Mouse (Mus musculus): ENCODE data around the gene Tox2.

Gene Tox2

DNA sequence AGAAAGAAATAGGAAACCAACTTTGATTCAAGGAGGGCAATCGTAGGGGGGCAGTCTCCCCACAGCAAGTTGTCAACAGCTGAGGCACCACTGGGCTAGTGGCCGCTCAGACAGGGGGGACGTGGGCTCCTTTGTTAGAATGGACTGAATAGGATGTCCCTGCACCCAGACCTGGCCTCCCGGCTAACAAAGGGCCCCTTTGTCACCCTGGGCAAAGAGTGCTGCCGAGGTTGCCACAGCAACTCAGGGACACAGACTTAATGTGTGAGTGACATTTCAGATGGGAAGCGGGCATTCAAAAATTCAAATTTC is 7.1 kb upstream of the Tox2 start:
- TF ChIP-seq NANOG (IDR thresholded peaks at IDR 0.05; ENCODE audit: borderline replicate concordance, low read length) (no peak), POU5F1 (IDR thresholded peaks at IDR 0.05; ENCODE audit: borderline replicate concordance, low read length) (no peak), CTCF (conservative IDR thresholded peaks at IDR 0.05; ENCODE audit: low read length) (no peak)
- Histone ChIP-seq H3K9me3 (ENCODE audit: low read length) (no peaks in the 10 kb centered on the region), H3K27me3 (ENCODE audit: insufficient read depth, low read length) (peaks cover 37% of the 10 kb centered on the region), H3K4me1 (replicated peaks; ENCODE audit: low read depth, low read length) (no peaks in the 10 kb centered on the region), H3K4me3 (replicated peaks; ENCODE audit: low read length) (no peak overlapping the region), H3K36me3 (ENCODE audit: insufficient read depth, low read length) (no peaks in the 10 kb centered on the region)

DNA sequence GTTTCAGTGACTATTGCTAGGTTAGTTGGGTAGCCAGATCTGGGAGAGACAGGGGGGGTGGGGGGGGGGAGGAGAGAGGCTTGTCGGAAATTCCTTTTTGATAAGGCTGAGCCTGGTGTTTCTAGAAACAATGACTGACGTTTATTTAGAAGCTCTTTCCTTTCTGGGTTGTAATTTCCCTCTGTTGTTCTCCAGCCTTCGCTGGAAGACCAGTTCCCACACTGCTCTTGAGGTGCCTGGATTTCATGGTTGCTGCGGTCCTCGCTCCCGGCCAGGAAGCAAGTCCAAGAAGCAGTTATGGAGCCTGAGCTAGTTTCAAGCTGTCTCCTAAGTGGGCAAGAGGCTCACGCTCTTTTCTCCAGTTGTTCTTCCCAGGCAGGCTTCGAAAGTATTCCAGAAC is 1.0 kb upstream of the Tox2 start:
- H3K4me3 ChIP-seq (replicated peaks; ENCODE audit: low read length) = no peak overlapping the region
- H3K27me3 ChIP-seq (ENCODE audit: insufficient read depth, low read length) = peaks cover 86% of the 10 kb centered on the region
- H3K4me1 ChIP-seq (replicated peaks; ENCODE audit: low read depth, low read length) = peaks cover 22% of the 10 kb centered on the region
- TF ChIP-seq CTCF (conservative IDR thresholded peaks at IDR 0.05; ENCODE audit: low read length) (no peak), POU5F1 (IDR thresholded peaks at IDR 0.05; ENCODE audit: borderline replicate concordance, low read length) (no peak), NANOG (IDR thresholded peaks at IDR 0.05; ENCODE audit: borderline replicate concordance, low read length) (no peak)
- H3K9me3 ChIP-seq (ENCODE audit: low read length) = no peaks in the 10 kb centered on the region
- H3K36me3 ChIP-seq (ENCODE audit: insufficient read depth, low read length) = no peaks in the 10 kb centered on the region

DNA sequence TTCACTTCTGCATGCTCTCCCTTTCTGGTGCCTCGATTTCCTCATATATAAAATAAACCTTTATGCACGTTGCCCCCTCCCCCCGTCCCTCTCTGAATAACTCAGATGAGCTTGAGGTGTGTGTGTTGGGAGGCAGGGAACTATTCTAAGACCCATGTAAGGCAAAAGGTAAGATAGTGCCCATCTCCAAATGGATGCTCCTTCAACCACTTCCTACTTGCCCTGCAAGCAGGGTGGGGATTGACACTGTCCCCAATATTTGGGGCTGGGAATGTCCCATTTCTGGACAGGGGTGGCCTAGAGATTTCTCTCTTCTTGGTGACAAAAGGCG is 407 bp upstream of the Tox2 start:
- H3K27me3 ChIP-seq (ENCODE audit: insufficient read depth, low read length) = peaks cover 83% of the 10 kb centered on the region
- H3K36me3 ChIP-seq (ENCODE audit: insufficient read depth, low read length) = no peaks in the 10 kb centered on the region
- TF ChIP-seq CTCF (conservative IDR thresholded peaks at IDR 0.05; ENCODE audit: low read length) (no peak), POU5F1 (IDR thresholded peaks at IDR 0.05; ENCODE audit: borderline replicate concordance, low read length) (no peak), NANOG (IDR thresholded peaks at IDR 0.05; ENCODE audit: borderline replicate concordance, low read length) (no peak)
- peak overlapping the region; percentile 79 for H3K4me3 ChIP-seq (replicated peaks; ENCODE audit: low read length)
- no peaks in the 10 kb centered on the region for H3K9me3 ChIP-seq (ENCODE audit: low read length)
- peaks cover 22% of the 10 kb centered on the region for H3K4me1 ChIP-seq (replicated peaks; ENCODE audit: low read depth, low read length)

DNA sequence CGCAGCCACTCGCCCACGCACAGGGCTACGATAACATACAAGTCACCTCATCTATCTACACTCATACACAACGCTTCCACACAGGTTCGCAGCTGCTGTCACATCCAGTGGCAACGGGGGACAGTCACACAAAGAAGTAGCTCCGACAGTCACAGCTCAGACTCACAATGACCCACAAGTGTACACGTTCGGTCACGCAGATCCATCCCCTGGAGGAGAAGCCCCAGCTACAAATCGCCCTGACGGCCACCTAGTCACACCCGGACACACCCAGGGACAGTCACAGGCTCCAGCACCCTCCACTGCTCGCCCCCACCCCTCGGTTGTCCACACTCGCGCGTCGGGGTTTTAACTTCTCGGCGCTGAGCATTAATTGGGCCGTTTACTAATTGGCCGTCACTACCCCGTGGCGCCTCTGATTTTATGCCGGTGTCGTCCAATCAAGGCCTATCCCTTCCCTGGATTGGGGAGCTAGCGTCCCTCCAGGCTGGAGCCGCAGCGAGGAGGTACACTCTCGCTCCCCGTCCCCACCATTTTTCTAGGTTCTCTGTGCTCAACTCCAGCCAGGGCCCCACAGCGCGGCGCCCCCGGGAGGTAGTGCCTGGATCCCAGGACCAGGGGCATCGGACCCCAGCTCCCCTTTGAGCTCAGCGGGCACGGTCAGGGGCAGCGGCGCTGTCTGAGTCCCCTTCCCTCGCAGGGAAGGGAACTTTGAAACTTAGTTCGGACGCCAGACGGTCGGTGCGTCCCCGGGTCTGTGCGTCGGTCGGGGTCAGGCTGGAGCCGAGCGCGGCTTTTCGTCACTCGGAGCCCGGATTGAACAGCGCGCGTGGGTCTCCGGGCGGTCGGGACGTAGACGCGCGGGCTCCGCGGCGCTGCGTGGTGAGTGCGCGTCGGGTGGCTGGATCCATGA is 966 bp downstream of the Tox2 start:
- Histone ChIP-seq H3K36me3 (ENCODE audit: insufficient read depth, low read length) (no peaks in the 10 kb centered on the region), H3K4me3 (replicated peaks; ENCODE audit: low read length) (peak overlapping the region; percentile 79), H3K27me3 (ENCODE audit: insufficient read depth, low read length) (peaks cover 77% of the 10 kb centered on the region), H3K4me1 (replicated peaks; ENCODE audit: low read depth, low read length) (peaks cover 22% of the 10 kb centered on the region), H3K9me3 (ENCODE audit: low read length) (no peaks in the 10 kb centered on the region)
- 0 out of 2 replicates have a peak, but pooled peaks have one; percentile 8 for TF ChIP-seq NANOG (IDR thresholded peaks at IDR 0.05; ENCODE audit: borderline replicate concordance, low read length)
- no peak for TF ChIP-seq POU5F1 (IDR thresholded peaks at IDR 0.05; ENCODE audit: borderline replicate concordance, low read length)

DNA sequence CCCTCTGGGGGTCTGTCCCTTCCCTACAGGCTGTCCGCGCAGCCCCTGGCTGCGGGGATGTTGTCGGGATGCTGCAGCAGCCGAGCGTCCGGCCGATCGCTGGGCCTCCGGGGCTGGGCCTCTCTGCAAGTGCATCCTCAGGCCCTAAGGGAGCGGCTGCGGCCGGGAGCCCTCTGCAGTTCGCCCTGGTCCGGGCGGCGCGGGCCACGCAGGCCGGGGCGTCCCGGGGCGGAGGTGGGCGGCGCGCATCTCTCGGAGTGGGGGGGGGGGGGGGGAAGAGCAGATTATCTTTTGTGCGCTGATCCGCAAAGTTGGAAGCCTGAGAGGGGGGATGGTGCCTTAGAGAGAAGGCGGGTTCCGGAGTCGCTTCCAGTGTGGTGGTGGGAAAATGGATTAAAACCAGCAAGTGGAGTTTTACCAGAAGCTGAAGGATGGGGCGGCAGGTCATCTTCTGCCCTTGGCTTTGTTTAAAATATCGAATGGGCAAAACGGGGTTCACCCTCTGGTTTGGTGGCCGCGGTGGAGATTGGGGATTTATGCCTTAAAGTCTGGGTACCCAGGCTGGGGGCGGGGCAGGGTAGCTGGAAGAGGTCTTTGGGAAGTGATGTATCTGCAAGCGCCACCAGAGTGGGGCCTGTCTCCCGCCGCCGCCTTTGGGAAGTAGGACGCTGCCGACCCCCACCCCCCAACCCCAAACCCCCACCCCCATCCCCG is 1.8 kb downstream of the Tox2 start:
- Histone ChIP-seq H3K9me3 (ENCODE audit: low read length) (no peaks in the 10 kb centered on the region), H3K27me3 (ENCODE audit: insufficient read depth, low read length) (peaks cover 70% of the 10 kb centered on the region), H3K4me1 (replicated peaks; ENCODE audit: low read depth, low read length) (peaks cover 28% of the 10 kb centered on the region), H3K36me3 (ENCODE audit: insufficient read depth, low read length) (no peaks in the 10 kb centered on the region), H3K4me3 (replicated peaks; ENCODE audit: low read length) (peak overlapping the region; percentile 79)
- TF ChIP-seq CTCF (conservative IDR thresholded peaks at IDR 0.05; ENCODE audit: low read length) (no peak), NANOG (IDR thresholded peaks at IDR 0.05; ENCODE audit: borderline replicate concordance, low read length) (no peak), POU5F1 (IDR thresholded peaks at IDR 0.05; ENCODE audit: borderline replicate concordance, low read length) (no peak)

DNA sequence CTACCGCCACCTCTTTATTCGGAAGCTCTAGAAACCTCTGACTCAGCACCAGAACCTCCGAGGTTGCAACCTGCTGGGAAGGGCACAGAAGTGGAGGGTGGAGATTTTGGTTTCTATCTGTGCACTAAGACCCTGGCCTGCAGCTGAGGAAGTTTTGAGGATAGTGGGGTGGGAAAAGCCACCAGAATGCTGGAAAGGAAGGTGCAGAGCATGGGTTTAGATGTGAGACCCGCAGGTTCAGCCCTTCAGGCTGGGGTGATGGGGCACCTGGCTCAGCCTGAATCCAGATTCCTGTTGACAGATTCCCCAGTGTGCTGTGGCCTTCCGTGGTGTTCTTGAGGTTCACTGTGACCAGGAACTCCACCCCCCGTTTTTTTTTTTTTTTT is 2.3 kb downstream of the Tox2 start:
- Histone ChIP-seq H3K9me3 (ENCODE audit: low read length) (no peaks in the 10 kb centered on the region), H3K27me3 (ENCODE audit: insufficient read depth, low read length) (peaks cover 65% of the 10 kb centered on the region), H3K36me3 (ENCODE audit: insufficient read depth, low read length) (no peaks in the 10 kb centered on the region), H3K4me1 (replicated peaks; ENCODE audit: low read depth, low read length) (peaks cover 28% of the 10 kb centered on the region), H3K4me3 (replicated peaks; ENCODE audit: low read length) (no peak overlapping the region)
- no peak for TF ChIP-seq NANOG (IDR thresholded peaks at IDR 0.05; ENCODE audit: borderline replicate concordance, low read length)
- TF ChIP-seq CTCF (conservative IDR thresholded peaks at IDR 0.05; ENCODE audit: low read length) = no peak
- TF ChIP-seq POU5F1 (IDR thresholded peaks at IDR 0.05; ENCODE audit: borderline replicate concordance, low read length) = no peak

DNA sequence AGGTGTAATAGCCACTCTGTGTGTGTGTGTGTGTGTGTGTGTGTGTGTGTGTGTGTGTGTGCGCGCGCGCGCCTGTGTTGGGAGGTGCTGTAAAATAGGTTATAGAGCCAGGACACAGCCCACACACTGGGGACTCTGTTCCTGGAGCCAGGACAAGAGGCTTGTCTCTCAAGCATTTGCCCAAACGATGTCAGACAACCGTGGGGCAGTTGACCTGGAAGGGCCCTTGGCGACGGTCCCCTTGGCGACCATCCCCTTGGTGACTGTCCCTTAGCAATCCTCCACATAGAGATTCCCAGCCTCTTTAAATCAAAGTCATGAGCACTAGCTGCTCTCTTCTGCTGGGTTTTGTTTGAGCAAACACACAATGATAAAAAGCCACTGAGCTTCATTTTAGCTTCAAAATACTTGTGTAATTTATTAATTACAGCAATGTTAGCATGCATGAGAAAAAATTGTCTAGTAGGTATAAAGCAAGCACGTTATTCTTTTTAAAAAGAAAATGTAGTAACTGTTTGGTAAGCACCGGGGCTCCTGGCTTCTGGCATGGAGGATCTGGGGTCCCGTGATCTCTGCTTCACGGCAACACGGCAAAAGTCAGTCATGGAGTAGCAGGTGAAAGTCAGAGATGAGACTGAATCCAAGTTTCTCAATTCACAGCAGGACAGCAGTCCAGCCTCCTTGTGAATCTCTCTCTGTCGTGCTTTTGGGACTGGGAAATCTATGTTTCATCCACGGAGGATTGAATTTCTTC is 3.0 kb downstream of the Tox2 start:
- H3K4me1 ChIP-seq (replicated peaks; ENCODE audit: low read depth, low read length) = peaks cover 28% of the 10 kb centered on the region
- H3K27me3 ChIP-seq (ENCODE audit: insufficient read depth, low read length) = peaks cover 60% of the 10 kb centered on the region
- H3K9me3 ChIP-seq (ENCODE audit: low read length) = no peaks in the 10 kb centered on the region
- H3K4me3 ChIP-seq (replicated peaks; ENCODE audit: low read length) = no peak overlapping the region
- H3K36me3 ChIP-seq (ENCODE audit: insufficient read depth, low read length) = no peaks in the 10 kb centered on the region
- TF ChIP-seq CTCF (conservative IDR thresholded peaks at IDR 0.05; ENCODE audit: low read length) (no peak), POU5F1 (IDR thresholded peaks at IDR 0.05; ENCODE audit: borderline replicate concordance, low read length) (no peak), NANOG (IDR thresholded peaks at IDR 0.05; ENCODE audit: borderline replicate concordance, low read length) (no peak)

DNA sequence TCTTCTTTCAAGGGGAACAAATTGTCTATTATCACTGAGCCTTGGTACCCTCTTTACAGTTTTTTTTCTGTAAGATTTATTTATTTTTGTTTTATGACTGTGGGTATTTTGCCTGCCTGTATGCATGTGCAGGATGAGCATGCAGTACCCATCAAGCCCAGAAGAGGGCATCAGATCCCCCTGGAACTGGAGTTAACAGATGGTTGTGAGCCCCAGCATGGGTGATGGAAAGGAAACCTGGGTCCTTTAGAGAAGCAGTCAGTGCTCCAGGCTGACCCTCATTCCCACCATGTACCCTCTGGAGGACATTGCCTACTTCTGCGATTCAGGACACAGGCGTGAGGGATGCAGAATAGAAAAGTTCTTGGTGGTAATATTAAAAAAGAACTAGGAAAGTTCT is 4.4 kb downstream of the Tox2 start:
- no peaks in the 10 kb centered on the region for H3K36me3 ChIP-seq (ENCODE audit: insufficient read depth, low read length)
- no peak overlapping the region for H3K4me3 ChIP-seq (replicated peaks; ENCODE audit: low read length)
- no peaks in the 10 kb centered on the region for H3K9me3 ChIP-seq (ENCODE audit: low read length)
- H3K27me3 ChIP-seq (ENCODE audit: insufficient read depth, low read length) = peaks cover 48% of the 10 kb centered on the region
- TF ChIP-seq CTCF (conservative IDR thresholded peaks at IDR 0.05; ENCODE audit: low read length) (peak; percentile 90), NANOG (IDR thresholded peaks at IDR 0.05; ENCODE audit: borderline replicate concordance, low read length) (no peak)
- H3K4me1 ChIP-seq (replicated peaks; ENCODE audit: low read depth, low read length) = peaks cover 24% of the 10 kb centered on the region

Measured in E14TG2a.4 (cell line).